Mouse (Mus musculus): Measurements from ENCODE around the gene 2310007B03Rik.

- TF ChIP-seq CTCF (conservative IDR thresholded peaks at IDR 0.05; ENCODE audit: insufficient read depth, insufficient read length, low read depth, low read length) (no peak), POLR2A (IDR thresholded peaks at IDR 0.05; ENCODE audit: low read depth, low read length) (no peak)
Observed at GRCm38 (mm10) chr1:93182281-93182680, 21.5 kb upstream of the 2310007B03Rik start.

Data from kidney, adult 2 months (tissue).